Mouse (Mus musculus) liver, embryonic 15.5 days (tissue): ENCODE data around the gene Hspa1b. TPM values are rescaled to one million over a fixed set of nuclear protein-coding genes. Genes with fewer than 3 reads are reported as not detected.

Experiments used
- ATAC-seq: fragments of 200-750 bp; cut with Nextera tagmentation; 2 replicates; pipeline ENCODE4 v1.8.0; 2017; ENCODE audit warnings: moderate number of reproducible peaks, mild to moderate bottlenecking, moderate library complexity; ENCODE audit not compliant: insufficient read depth
- H3K27ac ChIP-seq: fragments of 300-500 bp; sonication (generic); replicated peaks from 2 replicates; pipeline ENCODE4 v1.5.1; 2015; ENCODE audit warnings: mild to moderate bottlenecking, inconsistent platforms
- H3K27me3 ChIP-seq: fragments of 300-500 bp; sonication (generic); 2 replicates; pipeline ENCODE4 v1.6.1; 2015; ENCODE audit warnings: mild to moderate bottlenecking, inconsistent platforms
- H3K36me3 ChIP-seq: fragments of 300-500 bp; sonication (generic); replicated peaks from 2 replicates; pipeline ENCODE4 v1.6.1; 2015; ENCODE audit warnings: moderate library complexity, mild to moderate bottlenecking, inconsistent platforms
- H3K4me1 ChIP-seq: fragments of 300-500 bp; sonication (generic); replicated peaks from 2 replicates; pipeline ENCODE4 v1.6.1; 2015; ENCODE audit warnings: inconsistent platforms
- H3K4me2 ChIP-seq: fragments of 300-500 bp; sonication (generic); 2 replicates; pipeline ENCODE4 v1.6.1; 2015; ENCODE audit warnings: moderate library complexity, mild to moderate bottlenecking, inconsistent platforms
- H3K4me3 ChIP-seq: fragments of 300-500 bp; sonication (generic); replicated peaks from 2 replicates; pipeline ENCODE4 v1.5.1; 2015; ENCODE audit warnings: mild to moderate bottlenecking, inconsistent platforms
- H3K9ac ChIP-seq: fragments of 300-500 bp; sonication (generic); 2 replicates; pipeline ENCODE4 v1.6.1; 2015; ENCODE audit warnings: moderate library complexity, mild to moderate bottlenecking, inconsistent platforms
- H3K9me3 ChIP-seq: fragments of 300-500 bp; sonication (generic); replicated peaks from 2 replicates; pipeline ENCODE4 v1.6.1; 2016; ENCODE audit warnings: inconsistent platforms
- WGBS: fragments of 180-500 bp; shearing (Covaris S2); methylation state at CpG from one replicate; pipeline ENCODE4 v1.1.7; 2015; ENCODE audit warnings: mixed read lengths; ENCODE audit not compliant: insufficient replicate concordance; 5-methylcytosine and 5-hydroxymethylcytosine counted together
- polyA plus RNA-seq: library from polyadenylated mRNA; unstranded; fragments of >200 nt; fragmentation: Nextera tagmentation; extraction: Ambion mirVana; gene quantifications from 2 replicates; pipeline ENCODE4 v1.2.1, GENCODE M21; 2015

Gene Hspa1b
- polyA plus RNA-seq, 1 experiment from 2014 or later = 0.14 TPM

- Histone ChIP-seq H3K9me3 (no peaks in the 10 kb centered on the region), H3K4me1 (peaks cover 11% of the 10 kb centered on the region), H3K4me3 (no peak overlapping the region), H3K27ac (no peak overlapping the region), H3K4me2 (no peak overlapping the region), H3K36me3 (no peaks in the 10 kb centered on the region), H3K9ac (no peak overlapping the region), H3K27me3 (no peaks in the 10 kb centered on the region)
- WGBS = 51% methylated on average over 5 of the region's 5 CpGs
- no peak for ATAC-seq
Observed at GRCm38 (mm10) chr17:34924258-34924657, 34.8 kb downstream of the Hspa1b start.

GRCm38 (mm10) chr17:34922939-34923338 is 36.1 kb downstream of the Hspa1b start:
- WGBS = 38% methylated on average over 6 of the region's 6 CpGs
- ATAC-seq = no peak

GRCm38 (mm10) chr17:34917188-34917587 is 41.9 kb downstream of the Hspa1b start:
- ATAC-seq = no peak
- no peak overlapping the region for H3K27ac ChIP-seq

More at GRCm38 (mm10) chr17:34922939-34923338, 36.1 kb downstream of the Hspa1b start:
- H3K27ac ChIP-seq = no peak overlapping the region
- H3K9me3 ChIP-seq = no peaks in the 10 kb centered on the region
- H3K4me3 ChIP-seq = no peak overlapping the region
- peaks cover 11% of the 10 kb centered on the region for H3K4me1 ChIP-seq
- H3K9ac ChIP-seq = no peak overlapping the region
- no peak overlapping the region for H3K4me2 ChIP-seq
- no peaks in the 10 kb centered on the region for H3K36me3 ChIP-seq
- no peaks in the 10 kb centered on the region for H3K27me3 ChIP-seq

GRCm38 (mm10) chr17:34916316-34916715 is 42.7 kb downstream of the Hspa1b start:
- no peak overlapping the region for H3K27ac ChIP-seq
- H3K36me3 ChIP-seq = peaks cover 25% of the 10 kb centered on the region
- no peak overlapping the region for H3K9ac ChIP-seq
- H3K27me3 ChIP-seq = no peaks in the 10 kb centered on the region
- ATAC-seq = no peak
- no peak overlapping the region for H3K4me3 ChIP-seq
- WGBS = 71% methylated on average over 5 of the region's 5 CpGs
- no peak overlapping the region for H3K4me2 ChIP-seq
- no peaks in the 10 kb centered on the region for H3K9me3 ChIP-seq
- H3K4me1 ChIP-seq = peaks cover 14% of the 10 kb centered on the region

More at GRCm38 (mm10) chr17:34917188-34917587, 41.9 kb downstream of the Hspa1b start:
- H3K36me3 ChIP-seq = peaks cover 16% of the 10 kb centered on the region
- no peak overlapping the region for H3K9ac ChIP-seq
- no peak overlapping the region for H3K4me2 ChIP-seq
- H3K27me3 ChIP-seq = no peaks in the 10 kb centered on the region
- WGBS = 58% methylated on average over 9 of the region's 9 CpGs
- peaks cover 13% of the 10 kb centered on the region for H3K4me1 ChIP-seq
- H3K9me3 ChIP-seq = no peaks in the 10 kb centered on the region
- H3K4me3 ChIP-seq = no peak overlapping the region

GRCm38 (mm10) chr17:34915410-34915831 is 43.6 kb downstream of the Hspa1b start:
- Histone ChIP-seq H3K27ac (no peak overlapping the region), H3K4me3 (no peak overlapping the region), H3K9me3 (no peaks in the 10 kb centered on the region), H3K27me3 (no peaks in the 10 kb centered on the region), H3K36me3 (peaks cover 34% of the 10 kb centered on the region), H3K9ac (no peak overlapping the region; the same call in 1 of the 2 replicates), H3K4me2 (peak overlapping the region; percentile 25), H3K4me1 (peaks cover 23% of the 10 kb centered on the region)
- 8% methylated on average over 11 of the region's 11 CpGs for WGBS
- ATAC-seq = peak; percentile 56

- H3K9ac ChIP-seq = no peak within 1 kb of the TSS; the same call in 1 of the 2 replicates
Observed at GRCm38 (mm10) chr17:34913930-34914665, 44.9 kb downstream of the Hspa1b start, which contains the start of gene Slc44a4. Gene Slc44a4 (plus strand): TSS chr17:34914466.

GRCm38 (mm10) chr17:34911945-34912351 is 47.1 kb downstream of the Hspa1b start:
- 34% methylated on average over 5 of the region's 5 CpGs for WGBS
- H3K9ac ChIP-seq = no peak overlapping the region
- H3K9me3 ChIP-seq = no peaks in the 10 kb centered on the region
- no peak overlapping the region for H3K4me2 ChIP-seq
- H3K4me3 ChIP-seq = no peak overlapping the region
- peaks cover 31% of the 10 kb centered on the region for H3K4me1 ChIP-seq
- peak; percentile 38; the same call in 1 of the 2 replicates for ATAC-seq
- H3K27ac ChIP-seq = no peak overlapping the region
- H3K36me3 ChIP-seq = peaks cover 67% of the 10 kb centered on the region
- no peaks in the 10 kb centered on the region for H3K27me3 ChIP-seq

More at GRCm38 (mm10) chr17:34913930-34914665, 44.9 kb downstream of the Hspa1b start, which contains the start of gene Slc44a4:
- Histone ChIP-seq H3K4me1 (peaks cover 31% of the 10 kb centered on the region), H3K27ac (no peak within 1 kb of the TSS), H3K4me3 (peak within 1 kb of the TSS; percentile 5; the same call in 1 of the 2 replicates), H3K27me3 (no peaks in the 10 kb centered on the region), H3K4me2 (peak within 1 kb of the TSS; percentile 25), H3K9me3 (no peaks in the 10 kb centered on the region), H3K36me3 (peaks cover 45% of the 10 kb centered on the region)
- ATAC-seq = no peak
- 50% methylated on average over 18 of the region's 18 CpGs for WGBS

- Histone ChIP-seq H3K36me3 (peaks cover 77% of the 10 kb centered on the region), H3K9ac (no peak overlapping the region), H3K4me2 (no peak overlapping the region), H3K4me3 (no peak overlapping the region), H3K4me1 (peaks cover 31% of the 10 kb centered on the region), H3K27me3 (no peaks in the 10 kb centered on the region), H3K9me3 (no peaks in the 10 kb centered on the region), H3K27ac (no peak overlapping the region)
- 79% methylated on average over 10 of the region's 10 CpGs for WGBS
- no peak for ATAC-seq
Observed at GRCm38 (mm10) chr17:34910982-34911381, 48.1 kb downstream of the Hspa1b start.

Other genes starting within 250 kb of the Hspa1b start
- 9.8 and 17.1 TPM in 2 replicates for gene C4b, start 215.4 kb downstream of the Hspa1b start, polyA plus RNA-seq
- 0.24 and 0.50 TPM in 2 replicates for gene Cyp21a1, start 154.7 kb downstream of the Hspa1b start, polyA plus RNA-seq
- 12.0 and 14.1 TPM in 2 replicates for gene Stk19, start 122.3 kb downstream of the Hspa1b start, polyA plus RNA-seq
- 29.8 and 31.2 TPM in 2 replicates for gene Dxo, start 122.2 kb downstream of the Hspa1b start, polyA plus RNA-seq
- 24.5 and 29.2 TPM in 2 replicates for gene Skiv2l, start 109.0 kb downstream of the Hspa1b start, polyA plus RNA-seq
- gene Nelfe, start 108.8 kb downstream of the Hspa1b start, polyA plus RNA-seq = 45.6 and 46.7 TPM in 2 replicates
- 281 and 374 TPM in 2 replicates for gene Cfb, start 96.7 kb downstream of the Hspa1b start, polyA plus RNA-seq
- gene Zbtb12, start 79.8 kb downstream of the Hspa1b start, polyA plus RNA-seq = 0.41 and 0.64 TPM in 2 replicates
- 0.07 TPM in 1 of 2 replicates, not detected in the other for gene Gm20547, start 77.2 kb downstream of the Hspa1b start, polyA plus RNA-seq
- 25.2 and 26.5 TPM in 2 replicates for gene C2, start 61.0 kb downstream of the Hspa1b start, polyA plus RNA-seq
- gene Ehmt2, start 60.8 kb downstream of the Hspa1b start, polyA plus RNA-seq = 14.6 and 15.1 TPM in 2 replicates
- gene Slc44a4, start 44.8 kb downstream of the Hspa1b start, polyA plus RNA-seq = 3.0 and 3.1 TPM in 2 replicates
- gene Neu1, start 28.0 kb downstream of the Hspa1b start, polyA plus RNA-seq = 17.1 and 19.8 TPM in 2 replicates
- 0.32 TPM in 1 of 2 replicates, not detected in the other for gene Gm20481, start 10.7 kb upstream of the Hspa1b start, polyA plus RNA-seq
- gene Hspa1a, start 12.9 kb upstream of the Hspa1b start, polyA plus RNA-seq = 0.96 and 1.6 TPM in 2 replicates
- 0.25 and 0.31 TPM in 2 replicates for gene Hspa1l, start 13.5 kb upstream of the Hspa1b start, polyA plus RNA-seq
- 120 and 123 TPM in 2 replicates for gene Lsm2, start 22.6 kb upstream of the Hspa1b start, polyA plus RNA-seq
- gene Vars, start 41.7 kb upstream of the Hspa1b start, polyA plus RNA-seq = 99.0 and 133 TPM in 2 replicates
- gene Vwa7, start 57.3 kb upstream of the Hspa1b start, polyA plus RNA-seq = 0.09 and 0.12 TPM in 2 replicates
- gene Sapcd1, start 68.8 kb upstream of the Hspa1b start, polyA plus RNA-seq = 2.2 and 2.3 TPM in 2 replicates
- 3.4 and 4.3 TPM in 2 replicates for gene Msh5, start 87.5 kb upstream of the Hspa1b start, polyA plus RNA-seq
- gene Clic1, start 90.7 kb upstream of the Hspa1b start, polyA plus RNA-seq = 120 and 122 TPM in 2 replicates
- 18.6 and 22.8 TPM in 2 replicates for gene Ddah2, start 99.8 kb upstream of the Hspa1b start, polyA plus RNA-seq
- 0.21 and 0.40 TPM in 2 replicates for gene Ly6g6c, start 106.2 kb upstream of the Hspa1b start, polyA plus RNA-seq
- 3.2 and 4.4 TPM in 2 replicates for gene Mpig6b, start 106.9 kb upstream of the Hspa1b start, polyA plus RNA-seq
- gene Ly6g6e, start 117.7 kb upstream of the Hspa1b start, polyA plus RNA-seq = 0.12 and 0.26 TPM in 2 replicates
- 0.41 and 0.70 TPM in 2 replicates for gene Ly6g6d, start 118.8 kb upstream of the Hspa1b start, polyA plus RNA-seq
- 5.1 and 7.0 TPM in 2 replicates for gene Ly6g6f, start 126.4 kb upstream of the Hspa1b start, polyA plus RNA-seq
- gene Abhd16a, start 130.0 kb upstream of the Hspa1b start, polyA plus RNA-seq = 50.0 and 53.2 TPM in 2 replicates
- not detected in 2 replicates for gene Ly6g5c, start 149.0 kb upstream of the Hspa1b start, polyA plus RNA-seq
- gene Ly6g5b, start 156.2 kb upstream of the Hspa1b start, polyA plus RNA-seq = 0.23 and 0.24 TPM in 2 replicates
- 12.8 and 15.5 TPM in 2 replicates for gene Gpank1, start 162.2 kb upstream of the Hspa1b start, polyA plus RNA-seq
- gene Csnk2b, start 162.8 kb upstream of the Hspa1b start, polyA plus RNA-seq = 125 TPM in 2 replicates
- gene D17H6S53E, start 167.1 kb upstream of the Hspa1b start, polyA plus RNA-seq = 2.2 and 2.5 TPM in 2 replicates
- gene Apom, start 172.8 kb upstream of the Hspa1b start, polyA plus RNA-seq = 853 and 907 TPM in 2 replicates
- gene Bag6, start 175.9 kb upstream of the Hspa1b start, polyA plus RNA-seq = 19.3 and 20.0 TPM in 2 replicates
- gene Prrc2a, start 205.7 kb upstream of the Hspa1b start, polyA plus RNA-seq = 46.9 and 52.2 TPM in 2 replicates
- gene Aif1, start 216.8 kb upstream of the Hspa1b start, polyA plus RNA-seq = 20.5 and 22.2 TPM in 2 replicates
- 40.1 and 40.2 TPM in 2 replicates for gene Lst1, start 229.2 kb upstream of the Hspa1b start, polyA plus RNA-seq
- 1.2 and 2.0 TPM in 2 replicates for gene Ltb, start 235.2 kb upstream of the Hspa1b start, polyA plus RNA-seq
- gene Tnf, start 242.8 kb upstream of the Hspa1b start, polyA plus RNA-seq = 0.31 and 0.36 TPM in 2 replicates
- 0.06 TPM in 1 of 2 replicates, not detected in the other for gene Lta, start 246.1 kb upstream of the Hspa1b start, polyA plus RNA-seq